Mouse (Mus musculus) c-Kit-negative CD71-positive TER-119-positive erythroid progenitor cells, embryonic 14.5 days (primary cell): ENCODE measurements around the gene Il17a.
"Not testable (repeated sequence)": the region's sequence is repeated elsewhere in the genome, so short reads cannot be mapped to it uniquely, and the experiment has no call there.

Experiments
- DNase-seq: peaks from one replicate; pipeline ENCODE4 v3.0.0-alpha.2; 2013; ENCODE audit warnings: low read depth, low spot score

Gene Il17a

DNA sequence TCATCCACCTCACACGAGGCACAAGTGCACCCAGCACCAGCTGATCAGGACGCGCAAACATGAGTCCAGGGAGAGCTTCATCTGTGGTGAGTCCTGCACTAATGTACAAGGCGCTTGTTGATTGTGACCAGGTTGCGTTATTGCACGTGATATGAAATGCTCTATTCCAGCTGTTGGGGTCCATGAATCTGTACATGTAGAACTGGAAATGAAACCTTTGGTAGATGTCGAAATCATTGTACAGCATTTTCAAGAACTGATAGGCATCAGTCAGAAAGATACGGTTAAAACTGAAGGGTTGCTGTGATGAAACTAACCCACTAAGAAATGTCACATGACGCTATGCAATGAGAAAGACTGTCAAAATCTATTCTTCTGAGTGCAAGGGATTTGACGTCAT is at the start of gene Il17a:
Gene Il17a (plus strand): TSS at position 3 of the 400 bp plus-strand sequence.
- no peak for DNase-seq

DNA sequence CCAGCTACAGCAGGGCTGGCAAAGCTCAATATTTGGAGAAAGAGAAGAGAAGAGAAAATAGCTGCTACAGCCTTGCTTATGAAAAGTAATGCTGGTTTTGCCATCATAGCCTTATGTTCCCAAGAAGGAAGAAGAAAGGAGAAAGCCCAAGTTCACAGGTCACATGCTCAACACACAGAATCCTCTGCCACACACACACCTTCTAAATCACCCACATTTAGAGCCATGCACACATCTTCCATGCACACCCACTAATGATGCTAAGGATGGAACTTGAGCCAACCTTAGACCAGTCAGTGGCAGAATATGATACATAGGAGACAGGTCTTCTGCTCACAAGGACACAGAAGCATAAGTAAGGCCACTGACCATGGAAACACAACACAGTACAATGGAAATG is 47.9 kb upstream of the Il17a start:
- no peak for DNase-seq

DNA sequence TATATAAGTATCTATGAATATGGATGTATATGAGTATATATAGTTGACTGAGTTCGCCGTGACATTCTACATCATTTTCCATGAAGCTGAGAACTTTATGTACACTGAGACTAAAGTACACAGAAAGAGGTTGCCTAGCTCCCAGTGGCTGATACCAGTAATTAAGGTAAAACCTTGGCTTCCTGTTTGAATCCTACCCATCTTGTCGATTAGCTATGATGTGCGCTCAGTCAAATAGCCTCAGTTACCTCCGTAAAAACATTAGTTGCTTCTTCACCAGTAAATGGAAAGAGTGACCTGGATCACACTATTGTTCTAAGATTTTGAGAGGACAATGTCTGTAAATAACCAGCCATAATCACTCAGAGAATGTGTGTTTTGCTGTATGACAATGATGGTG is 47.3 kb upstream of the Il17a start:
- no peak for DNase-seq

DNA sequence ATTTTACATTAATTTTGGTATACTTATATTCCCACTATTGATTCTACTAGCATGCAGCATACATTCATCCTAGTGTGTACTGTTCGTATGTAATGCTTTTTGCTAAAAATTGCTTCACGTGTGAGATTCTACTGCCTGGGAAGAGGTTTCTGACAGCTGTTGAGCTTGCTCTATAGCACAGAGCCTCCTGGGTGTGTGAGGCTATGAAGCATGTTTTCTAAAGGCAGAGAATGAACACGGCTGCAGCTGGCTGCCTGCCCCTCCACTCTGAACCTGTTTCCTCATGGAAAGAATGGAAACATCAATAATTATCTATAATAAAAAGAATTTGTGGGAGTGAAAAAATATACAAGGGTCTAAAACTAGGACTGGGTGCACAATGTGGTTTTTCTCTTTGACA is 46.9 kb upstream of the Il17a start:
- DNase-seq, result no peak

DNA sequence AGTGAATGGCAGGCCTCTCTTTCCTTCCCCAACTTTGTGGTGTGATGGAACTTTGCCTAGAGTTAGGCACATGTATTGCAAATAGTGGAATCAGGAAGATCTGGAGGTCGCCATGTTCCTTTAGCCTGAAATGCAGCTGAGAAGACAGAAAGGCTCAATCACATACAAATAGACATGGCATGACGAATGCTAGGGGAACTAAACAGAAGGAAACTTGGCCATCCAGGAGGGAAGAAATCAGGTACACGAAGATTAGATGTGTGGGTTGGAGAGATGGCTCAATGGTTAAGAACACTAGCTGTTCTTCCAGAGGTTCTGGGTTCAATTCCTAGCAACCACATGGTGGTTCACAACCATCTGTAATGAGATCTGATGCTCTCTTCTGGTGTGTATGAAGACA is 46.3 kb upstream of the Il17a start:
- no peak for DNase-seq

DNA sequence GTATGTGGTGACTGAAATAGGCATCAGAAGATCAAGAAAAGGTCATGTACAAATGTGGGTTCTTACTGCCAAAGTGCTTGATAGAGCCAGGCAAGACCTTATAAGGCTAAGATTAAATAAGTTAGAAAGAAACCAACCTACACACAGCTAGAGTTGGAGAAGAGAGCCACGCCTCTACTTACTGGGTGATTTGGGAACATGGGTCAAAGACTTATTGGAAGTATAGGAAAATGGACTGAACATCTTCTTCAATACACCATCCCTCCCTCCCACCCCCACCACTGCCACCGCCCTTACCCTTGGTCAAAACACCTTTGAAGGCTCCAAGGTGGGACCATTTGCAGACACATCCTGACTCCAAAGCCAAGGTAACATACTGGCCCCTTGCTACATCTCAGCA is 45.3 kb upstream of the Il17a start:
- DNase-seq, result no peak

DNA sequence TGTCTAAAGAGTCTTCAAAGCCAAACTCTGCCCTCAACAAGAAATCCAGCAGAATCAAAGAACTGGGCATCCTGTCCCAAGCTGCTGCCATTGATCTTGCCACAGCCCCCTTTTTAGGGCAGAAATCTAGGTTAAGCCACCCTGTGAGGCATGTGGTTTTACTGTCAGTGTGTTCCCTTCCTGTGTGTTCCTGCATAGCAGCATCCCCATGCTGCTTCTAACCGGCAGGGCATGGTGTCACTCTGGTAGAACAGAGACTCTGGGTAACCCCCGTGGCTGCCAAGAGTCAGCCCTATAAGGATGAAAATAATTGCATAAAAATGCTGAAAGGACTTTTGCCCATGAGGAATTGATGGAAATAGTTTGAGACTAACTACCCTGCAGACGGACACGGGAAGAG is 44.8 kb upstream of the Il17a start:
- DNase-seq, result no peak

DNA sequence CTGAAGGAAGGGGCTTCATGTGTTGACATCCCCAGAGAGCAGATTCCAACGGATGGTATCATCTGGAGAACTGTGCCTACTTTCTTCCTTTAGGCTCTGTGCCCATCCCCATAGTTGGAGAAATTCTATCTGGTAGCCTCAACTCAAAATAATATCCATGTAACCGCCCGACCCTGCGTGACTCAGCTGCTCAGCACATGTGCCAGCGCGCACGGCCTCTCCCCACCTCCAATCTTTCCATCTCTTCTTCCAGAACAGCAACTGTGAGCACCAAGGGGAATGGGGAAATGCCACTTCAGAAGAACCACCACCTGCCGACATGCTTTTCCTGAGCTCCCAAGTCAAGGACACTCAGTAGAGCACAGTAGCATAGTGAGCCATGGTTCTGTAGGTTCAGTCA is 39.4 kb upstream of the Il17a start:
- DNase-seq, result no peak

DNA sequence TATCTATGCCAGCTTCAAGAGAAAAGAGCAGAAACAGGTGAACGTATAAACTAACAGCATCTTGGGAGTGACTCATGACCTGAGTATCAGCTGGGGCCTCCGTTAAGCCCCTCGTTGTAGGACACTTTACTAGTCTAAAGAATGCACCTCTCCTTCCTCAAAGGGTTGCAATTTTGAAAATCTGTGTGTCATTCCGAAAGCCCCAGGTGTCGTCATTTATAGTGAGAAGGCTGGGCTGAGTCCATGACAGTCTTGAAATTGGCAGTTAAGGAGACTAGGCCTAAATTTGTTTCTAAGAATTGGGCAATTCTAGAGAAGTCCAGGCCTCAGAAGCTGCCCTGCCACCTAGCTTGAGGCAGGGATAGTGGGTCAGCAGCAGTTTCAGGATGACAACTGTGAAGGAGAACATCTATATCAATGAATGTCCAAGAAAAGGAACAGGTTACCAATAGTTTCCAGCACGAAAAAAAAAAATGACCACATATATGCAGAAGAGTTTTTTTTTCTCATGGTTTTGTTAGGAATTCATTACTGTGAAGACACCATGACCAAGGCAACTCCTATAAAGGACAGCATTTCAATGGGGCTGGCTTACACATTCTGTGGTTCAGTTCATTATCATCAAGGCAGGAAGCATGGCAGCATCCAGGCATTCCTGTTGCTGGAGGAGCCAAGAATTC is 36.9 kb upstream of the Il17a start:
- no peak for DNase-seq

DNA sequence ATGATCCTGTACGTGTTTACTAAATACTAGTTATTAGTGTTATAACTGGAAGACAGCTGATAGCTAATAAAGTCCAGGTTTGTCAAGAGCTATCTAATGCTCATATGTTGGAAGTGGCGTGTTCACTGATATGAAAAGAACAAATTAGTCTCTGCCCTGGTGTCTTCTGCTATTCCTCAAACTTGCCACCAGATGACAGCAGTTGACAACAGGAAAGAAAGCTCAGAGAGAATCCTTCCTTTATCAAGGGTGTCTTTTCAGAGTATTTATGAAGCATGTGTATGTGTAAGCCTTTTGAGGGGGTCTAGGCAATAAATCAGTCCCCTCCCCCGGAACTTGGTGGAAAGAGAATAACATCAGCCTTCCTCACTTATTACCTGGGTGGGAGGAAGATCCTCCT is 30.7 kb upstream of the Il17a start:
- no peak for DNase-seq

DNA sequence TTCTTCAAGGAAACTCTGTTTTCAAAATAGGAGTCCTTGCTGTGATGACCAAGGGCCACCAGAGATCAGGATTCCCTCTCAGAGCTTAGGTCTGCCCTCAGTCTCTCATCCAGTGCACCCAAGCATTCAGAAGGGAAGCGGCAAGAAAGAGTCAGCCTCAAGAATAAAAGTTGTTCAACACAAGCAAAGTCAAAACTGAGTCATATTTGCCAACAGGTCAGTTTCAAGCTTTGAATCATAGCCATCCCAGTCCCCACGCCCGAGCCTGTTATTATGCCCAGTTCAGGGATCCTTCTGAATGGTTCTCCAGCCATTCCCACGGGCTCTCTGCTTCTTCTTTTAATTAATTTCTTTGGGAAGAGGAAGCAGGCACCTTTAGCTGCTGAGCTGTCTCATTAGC is 5.9 kb downstream of the Il17a start:
- no peak for DNase-seq

DNA sequence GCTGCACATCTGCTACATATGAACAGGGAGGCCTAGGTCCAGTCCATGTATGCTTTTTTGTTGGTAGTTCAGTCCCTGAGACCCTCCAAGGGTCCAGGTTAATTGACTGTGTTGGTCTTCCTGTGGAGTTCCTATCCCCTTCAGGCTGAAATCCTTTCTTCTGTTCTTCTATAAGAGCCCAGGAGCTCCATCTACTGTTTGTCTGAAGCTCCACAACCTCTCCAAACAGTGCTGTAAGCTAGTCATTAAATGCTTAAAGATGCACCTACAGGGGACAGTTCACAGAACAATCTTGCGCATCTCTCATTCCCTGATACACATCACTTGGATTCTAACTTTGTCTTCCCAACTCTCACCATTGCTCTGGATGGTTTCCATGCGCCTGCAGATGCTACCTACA is 7.8 kb downstream of the Il17a start:
- no peak for DNase-seq

DNA sequence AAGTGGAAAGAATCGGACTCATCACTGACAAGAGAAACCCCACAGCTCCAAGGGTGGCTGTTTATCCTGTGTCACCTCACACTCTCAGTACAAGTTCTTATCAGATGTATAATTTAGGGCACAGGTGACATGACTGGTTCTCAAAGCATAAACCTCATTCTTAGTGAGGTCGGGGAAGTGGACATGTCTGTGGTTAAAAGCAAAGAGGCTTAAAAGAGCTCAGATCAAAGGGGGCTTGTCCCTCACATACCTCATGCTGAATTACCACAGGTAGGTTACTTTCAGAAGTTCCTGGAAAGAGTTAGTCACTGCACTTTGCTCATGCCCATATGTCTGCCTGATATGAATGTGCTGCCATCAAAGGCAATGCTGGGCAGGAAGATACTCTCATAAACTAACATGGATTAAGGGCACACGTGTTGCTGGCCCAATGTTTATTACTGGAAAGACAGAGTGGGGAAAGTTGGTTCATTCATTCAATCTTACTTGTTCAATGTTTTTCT is 9.8 kb downstream of the Il17a start:
- no peak for DNase-seq

DNA sequence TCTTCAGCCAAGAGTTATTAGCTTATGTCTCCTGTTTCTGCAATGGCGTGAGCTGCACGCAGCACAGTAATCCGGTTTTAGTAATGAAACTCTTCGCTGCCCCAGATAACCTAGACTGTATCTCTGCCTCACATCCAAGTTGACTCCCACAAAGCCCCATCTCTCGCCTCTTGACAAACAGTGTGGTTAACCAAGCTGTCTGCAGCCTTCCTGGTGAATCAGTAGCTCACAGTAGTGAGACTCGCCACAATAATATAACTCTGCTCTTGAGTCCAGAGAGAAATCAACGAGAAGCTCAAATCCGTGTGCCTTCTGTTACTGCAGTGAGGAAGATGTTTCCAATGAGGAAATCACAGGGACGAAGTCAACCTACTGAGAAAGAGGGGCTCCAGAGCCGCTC is 23.7 kb downstream of the Il17a start:
- no peak for DNase-seq

DNA sequence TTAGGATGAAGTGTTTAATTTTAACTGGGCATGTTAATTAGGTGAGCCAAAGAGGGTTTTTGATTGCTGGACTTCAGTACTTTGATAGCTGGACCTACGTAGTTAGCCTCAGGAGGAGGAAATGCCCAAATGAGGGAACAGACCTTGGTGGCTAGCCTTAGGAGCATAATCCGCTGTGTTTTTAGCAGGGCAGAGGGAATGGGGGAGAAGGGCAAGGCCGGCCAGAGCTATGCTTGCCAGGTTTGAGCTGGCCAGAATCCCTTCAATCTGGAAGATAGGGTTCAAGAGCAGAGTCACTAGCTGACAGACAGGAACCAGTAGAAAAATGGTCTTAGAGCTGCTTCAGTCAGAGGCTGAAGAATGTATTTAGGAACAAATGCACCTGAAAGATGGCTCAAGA is 26.9 kb downstream of the Il17a start:
- no peak for DNase-seq

DNA sequence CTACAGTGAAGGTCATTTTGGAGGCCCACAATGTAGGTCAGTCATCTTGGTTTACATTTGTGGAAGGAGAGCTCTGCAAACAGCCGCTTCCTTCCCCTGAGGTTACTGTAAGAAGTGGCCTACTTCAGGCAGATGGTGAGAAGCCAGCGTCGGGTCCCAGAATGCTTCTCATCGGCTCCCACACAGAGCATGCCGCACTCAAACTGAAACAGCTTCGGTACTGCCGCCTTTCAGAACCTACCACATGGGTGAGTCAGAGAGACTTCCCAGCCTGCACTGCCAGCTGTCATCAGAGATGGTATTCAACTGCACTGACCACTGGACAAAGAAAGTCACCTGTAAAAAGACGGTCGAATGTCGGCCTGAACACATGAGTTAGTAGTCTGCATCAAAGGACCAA is 29.1 kb downstream of the Il17a start:
- DNase-seq, result no peak

DNA sequence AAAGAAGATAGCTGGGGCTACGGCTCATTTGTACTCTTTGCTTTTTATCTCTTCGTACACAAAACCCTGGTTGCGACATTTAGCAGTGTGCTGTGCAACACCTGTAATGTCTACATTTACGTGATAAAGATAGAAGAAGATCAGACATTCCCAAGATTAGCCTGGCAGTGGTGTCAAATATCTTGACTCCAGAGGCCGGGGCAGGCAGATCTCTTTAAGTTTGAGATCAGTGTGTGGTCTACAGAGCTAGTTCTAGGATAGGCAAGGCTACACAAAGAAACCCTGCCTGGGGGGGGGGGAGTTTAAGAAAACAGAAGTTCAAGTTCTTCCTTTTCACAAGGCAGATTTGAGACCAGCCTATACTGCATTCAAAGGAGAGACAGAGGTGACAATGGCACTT is 29.6 kb downstream of the Il17a start:
- no peak for DNase-seq

DNA sequence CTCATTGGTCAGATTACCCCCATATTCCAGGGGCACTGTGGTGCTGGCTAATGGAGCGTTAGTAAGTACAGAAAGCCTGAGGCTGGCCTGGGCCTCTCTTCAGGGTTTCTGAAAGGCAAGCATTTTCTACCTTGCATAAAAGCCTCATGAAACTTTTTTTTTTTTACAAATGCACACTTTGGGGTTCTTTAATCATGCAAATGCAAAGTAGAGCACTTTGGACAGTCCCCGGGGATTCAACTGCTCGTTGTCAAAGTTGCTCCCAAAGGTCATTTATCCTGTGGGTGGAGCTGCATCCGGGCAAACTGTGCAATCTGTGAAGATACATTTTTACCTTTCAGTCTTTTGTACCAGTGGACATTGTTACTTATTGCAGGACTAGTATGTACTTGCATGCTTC is 30.7 kb downstream of the Il17a start:
- DNase-seq, result no peak

DNA sequence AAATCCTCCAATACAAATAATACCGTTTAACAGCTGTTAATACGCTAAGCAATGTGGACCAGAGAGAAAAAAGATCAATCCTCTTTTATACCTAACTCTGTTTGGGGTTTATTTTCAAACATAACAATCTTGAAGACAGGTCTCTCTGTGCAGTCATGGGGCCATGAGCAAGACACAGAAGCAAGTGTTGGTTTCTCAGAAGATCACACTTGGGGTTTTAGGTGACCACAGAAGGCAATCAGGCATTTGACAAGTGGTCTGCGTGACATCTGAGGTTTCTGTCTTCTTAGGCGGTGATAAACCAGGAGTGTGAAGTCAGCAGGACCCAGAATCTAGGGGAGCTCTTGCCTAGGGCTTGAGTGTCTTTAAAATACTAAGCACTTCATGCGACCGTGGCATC is 35.8 kb downstream of the Il17a start:
- DNase-seq, result no peak

DNA sequence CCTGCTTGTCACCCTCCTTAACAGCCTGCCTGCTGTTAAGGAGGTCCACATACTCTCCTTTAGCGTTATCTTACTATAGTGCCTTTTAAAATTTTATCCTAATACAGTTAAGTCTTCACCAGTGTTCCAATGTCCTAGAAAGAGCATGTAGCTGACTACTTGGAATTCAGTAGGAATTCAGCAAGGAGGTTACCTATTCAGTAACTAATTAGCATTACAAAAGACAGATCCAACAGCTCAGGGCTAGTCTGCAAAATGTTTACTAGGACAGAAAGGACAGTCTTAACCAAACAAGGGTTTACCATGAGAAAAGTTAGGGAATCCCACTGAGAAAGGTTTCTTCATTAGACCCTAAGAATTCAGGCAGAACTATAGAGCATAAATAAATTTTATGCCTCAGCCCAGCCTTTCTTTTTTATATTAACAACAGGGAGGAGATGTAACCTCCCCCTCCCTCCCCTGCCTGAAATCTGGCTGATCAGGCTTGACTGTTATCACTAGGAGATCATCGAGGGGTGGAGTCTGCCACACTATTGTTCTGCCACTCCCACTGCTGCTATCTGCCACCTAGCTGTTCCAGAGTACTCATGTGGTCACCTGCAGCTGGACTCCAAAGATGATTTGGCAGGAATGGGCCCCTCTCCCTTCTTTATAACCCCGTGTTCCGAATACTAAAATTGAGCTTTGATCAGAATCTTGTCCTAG is 43.5 kb downstream of the Il17a start:
- not testable (repeated sequence) for DNase-seq

DNA sequence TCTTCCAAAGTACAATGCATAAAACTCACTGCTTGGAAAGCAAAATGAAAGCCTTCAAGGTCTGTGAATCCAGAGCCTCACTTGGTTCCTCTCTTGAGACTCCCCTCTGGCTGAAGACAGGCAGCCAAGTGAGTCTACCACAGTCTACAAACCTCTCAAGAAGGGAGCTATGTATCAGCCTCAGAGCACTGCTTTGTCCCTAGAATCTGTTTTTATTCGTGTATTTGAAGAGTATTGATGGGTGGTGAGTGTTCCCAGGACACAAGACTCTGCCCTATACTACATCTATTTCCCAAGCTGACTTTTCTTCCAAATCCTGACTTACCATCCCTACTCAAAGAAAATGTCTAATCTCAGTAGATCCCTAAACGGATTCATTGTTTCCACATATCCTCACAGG is 47.7 kb downstream of the Il17a start:
- no peak for DNase-seq
